Mouse (Mus musculus) kidney, adult 2 months (tissue): ENCODE results near the gene Olfr224. TPM values are rescaled to one million over a fixed set of nuclear protein-coding genes. Genes with fewer than 3 reads are reported as not detected.

Experiments
- DNase-seq: peaks from one replicate; pipeline ENCODE4 v3.0.0; 2021
- H3K27ac ChIP-seq: fragments of 200-500 bp; 2 replicates; pipeline ENCODE4 v1.5.1; 2012; ENCODE audit warnings: low read depth, low read length, control low read depth, inconsistent platforms; ENCODE audit not compliant: insufficient read depth
- H3K27me3 ChIP-seq: fragments of 200-500 bp; replicated peaks from 2 replicates; pipeline ENCODE4 v1.6.1; 2012; ENCODE audit warnings: mild to moderate bottlenecking, moderate library complexity, low read length, inconsistent platforms; ENCODE audit not compliant: control insufficient read depth, insufficient read depth
- H3K36me3 ChIP-seq: fragments of 200-500 bp; 2 replicates; pipeline ENCODE4 v1.6.1; 2012; ENCODE audit warnings: mild to moderate bottlenecking, moderate library complexity, low read length, inconsistent platforms; ENCODE audit not compliant: control insufficient read depth, insufficient read depth
- H3K4me1 ChIP-seq: fragments of 200-500 bp; 2 replicates; pipeline ENCODE4 v1.6.1; 2011; ENCODE audit warnings: low read length; ENCODE audit not compliant: control insufficient read depth, insufficient read depth
- H3K4me3 ChIP-seq: fragments of 200-500 bp; 2 replicates; pipeline ENCODE4 v1.5.1; 2011; ENCODE audit warnings: mild to moderate bottlenecking, low read depth, low read length, control low read depth; ENCODE audit not compliant: insufficient read depth
- CTCF ChIP-seq: fragments of 200-500 bp; conservative IDR thresholded peaks from 2 replicates; pipeline ENCODE4 v1.5.1; 2011; ENCODE audit warnings: low read depth, mild to moderate bottlenecking, control low read depth, low read length, moderate library complexity, mixed read lengths; ENCODE audit not compliant: insufficient read depth, insufficient read length
- POLR2A ChIP-seq: fragments of 200-500 bp; IDR thresholded peaks from one replicate; pipeline ENCODE4 v1.6.1; 2011; ENCODE audit warnings: low read depth, low read length, control low read depth
- WGBS: fragments of 180-500 bp; shearing (Covaris S2); methylation state at CpG from one replicate; pipeline ENCODE4 v1.1.7; 2018; 5-methylcytosine and 5-hydroxymethylcytosine counted together
- polyA plus RNA-seq: library from polyadenylated mRNA; depleted of rRNA; stranded (reverse); fragments of >200 nt; gene quantifications from 2 replicates; pipeline ENCODE4 v1.2.3, GENCODE M21; 2012

Gene Olfr224
- polyA plus RNA-seq, 1 experiment: not detected

DNA sequence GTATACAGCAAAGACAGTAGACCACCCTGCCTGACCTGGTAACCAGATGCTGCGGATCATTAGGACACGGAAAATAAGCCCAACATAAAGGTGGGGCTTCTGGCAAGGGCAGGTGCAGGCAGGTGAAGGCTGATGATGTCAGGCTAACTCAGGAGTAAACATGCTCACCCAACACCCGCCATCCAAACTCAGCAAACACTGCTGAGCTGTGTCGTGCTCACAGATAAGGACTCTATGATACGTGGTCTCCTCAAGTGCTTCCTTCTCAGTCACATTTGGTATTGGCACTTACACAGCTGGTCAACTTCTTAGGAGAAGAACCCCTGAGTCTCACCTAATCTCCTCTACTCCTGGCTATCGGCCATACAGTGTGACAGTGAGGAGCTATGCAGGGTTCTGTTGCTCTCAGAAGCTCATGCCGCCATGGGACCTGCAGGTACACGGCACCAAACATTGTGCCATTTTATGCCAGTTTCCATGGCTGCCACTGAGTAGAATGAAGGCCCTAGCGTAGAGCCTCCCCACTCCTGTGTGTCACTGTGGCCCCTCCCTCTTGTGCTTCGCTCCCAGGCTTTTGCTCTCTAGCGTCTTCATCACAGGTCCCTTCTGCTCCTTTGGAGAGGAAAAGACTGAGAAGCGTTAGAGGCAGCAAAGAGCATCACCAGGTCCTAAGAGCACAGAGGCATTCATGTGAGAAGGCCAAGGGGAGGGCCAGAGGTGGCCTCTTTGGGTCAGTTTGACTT, 36.0 kb upstream of the Olfr224 start:
- no peak for DNase-seq
- Histone ChIP-seq H3K27ac (no peak overlapping the region), H3K36me3 (no peaks in the 10 kb centered on the region), H3K27me3 (no peaks in the 10 kb centered on the region), H3K4me3 (no peak overlapping the region), H3K4me1 (no peaks in the 10 kb centered on the region)
- 87% methylated on average over 12 of the region's 12 CpGs for WGBS
- TF ChIP-seq CTCF (no peak), POLR2A (no peak)

GRCm38 (mm10) chr11:58605228-58605627, 34.9 kb upstream of the Olfr224 start:
- no peak overlapping the region for H3K4me3 ChIP-seq
- DNase-seq: no peak
- H3K27me3 ChIP-seq: no peaks in the 10 kb centered on the region
- H3K4me1 ChIP-seq: no peaks in the 10 kb centered on the region
- WGBS: 84% methylated on average over 3 of the region's 3 CpGs
- TF ChIP-seq POLR2A (no peak), CTCF (no peak)
- H3K36me3 ChIP-seq: no peaks in the 10 kb centered on the region
- no peak overlapping the region for H3K27ac ChIP-seq

- Histone ChIP-seq H3K27ac (no peak overlapping the region), H3K4me1 (no peaks in the 10 kb centered on the region), H3K27me3 (no peaks in the 10 kb centered on the region), H3K4me3 (no peak overlapping the region), H3K36me3 (no peaks in the 10 kb centered on the region)
- no peak for DNase-seq
- TF ChIP-seq POLR2A (no peak), CTCF (no peak)
- WGBS: 37% methylated on average over 2 of the region's 2 CpGs
These were observed 34.3 kb upstream of the Olfr224 start for GRCm38 (mm10) chr11:58604688-58605087.

- DNase-seq: no peak
- H3K36me3 ChIP-seq: no peaks in the 10 kb centered on the region
- H3K4me3 ChIP-seq: no peak overlapping the region
- no peak overlapping the region for H3K27ac ChIP-seq
- TF ChIP-seq CTCF: no peak
- no peak for TF ChIP-seq POLR2A
- H3K27me3 ChIP-seq: no peaks in the 10 kb centered on the region
- WGBS: 80% methylated on average over 6 of the region's 6 CpGs
- H3K4me1 ChIP-seq: no peaks in the 10 kb centered on the region
These were observed 32.6 kb upstream of the Olfr224 start for GRCm38 (mm10) chr11:58602800-58603560.

DNA sequence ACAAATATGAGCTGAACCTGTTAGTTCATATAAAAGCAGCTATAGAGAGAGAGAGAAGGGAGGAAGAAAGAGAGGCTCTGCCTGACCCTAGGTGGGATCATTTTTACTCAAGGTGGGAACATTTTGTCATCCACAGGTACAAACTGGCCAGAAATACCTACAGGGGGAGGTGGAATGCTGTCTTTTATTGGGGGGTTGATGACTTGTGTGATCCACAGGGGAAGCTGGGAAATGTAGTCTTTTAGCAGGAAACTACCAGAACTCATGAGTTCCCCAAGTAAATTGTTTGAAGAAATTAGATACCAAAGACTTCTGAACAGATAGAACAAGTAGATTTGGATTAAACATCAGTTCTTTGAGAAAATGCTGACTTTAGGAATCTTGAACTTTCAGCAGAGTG, 31.7 kb upstream of the Olfr224 start:
- Histone ChIP-seq H3K27ac (no peak overlapping the region), H3K4me1 (no peaks in the 10 kb centered on the region), H3K4me3 (no peak overlapping the region), H3K27me3 (no peaks in the 10 kb centered on the region), H3K36me3 (no peaks in the 10 kb centered on the region)
- no peak for DNase-seq
- TF ChIP-seq POLR2A (no peak), CTCF (no peak)

DNA sequence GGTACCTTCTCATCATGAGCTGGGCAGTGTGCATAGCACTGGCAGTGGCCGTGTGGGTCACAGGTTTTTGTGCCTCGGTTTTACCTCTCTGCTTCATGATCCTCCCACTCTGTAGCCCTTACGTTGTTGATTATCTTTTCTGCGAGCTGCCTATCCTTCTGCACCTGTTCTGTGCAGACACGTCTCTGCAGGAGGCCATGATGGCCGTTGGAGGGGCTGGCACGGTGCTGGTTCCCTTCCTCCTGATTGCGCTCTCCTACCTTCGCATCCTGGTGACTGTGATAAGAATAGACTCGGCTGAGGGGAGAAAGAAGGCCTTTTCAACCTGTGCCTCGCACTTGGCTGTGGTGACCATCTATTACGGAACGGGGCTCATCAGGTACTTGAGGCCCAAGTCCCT, 27.5 kb upstream of the Olfr224 start:
- Histone ChIP-seq H3K36me3 (no peaks in the 10 kb centered on the region), H3K4me1 (no peaks in the 10 kb centered on the region), H3K27me3 (no peaks in the 10 kb centered on the region), H3K4me3 (no peak overlapping the region), H3K27ac (no peak overlapping the region)
- DNase-seq: no peak
- WGBS: 89% methylated on average over 13 of the region's 13 CpGs
- TF ChIP-seq CTCF (no peak), POLR2A (no peak)

- no peaks in the 10 kb centered on the region for H3K36me3 ChIP-seq
- TF ChIP-seq CTCF: no peak
- no peak for TF ChIP-seq POLR2A
- no peak within 1 kb of the TSS for H3K27ac ChIP-seq
- 72% methylated on average over 6 of the region's 6 CpGs for WGBS
- DNase-seq: no peak
- H3K4me3 ChIP-seq: no peak within 1 kb of the TSS
- H3K27me3 ChIP-seq: no peaks in the 10 kb centered on the region
- H3K4me1 ChIP-seq: no peaks in the 10 kb centered on the region
These were observed 24.5 kb upstream of the Olfr224 start, which contains the start of gene Olfr324 for GRCm38 (mm10) chr11:58594814-58595213. Gene Olfr324 (plus strand): TSS chr11:58595114.
